Mouse (Mus musculus) spleen, adult 18-20 months (tissue): ENCODE data around the gene Fam160a1.

ENCODE experiments used
- DNase-seq, 2 experiments: peaks; one replicate each; pipeline ENCODE4 v3.0.0; 2022; ENCODE audit warnings: mixed read lengths in 2 of 2

The Fam160a1 gene

DNA sequence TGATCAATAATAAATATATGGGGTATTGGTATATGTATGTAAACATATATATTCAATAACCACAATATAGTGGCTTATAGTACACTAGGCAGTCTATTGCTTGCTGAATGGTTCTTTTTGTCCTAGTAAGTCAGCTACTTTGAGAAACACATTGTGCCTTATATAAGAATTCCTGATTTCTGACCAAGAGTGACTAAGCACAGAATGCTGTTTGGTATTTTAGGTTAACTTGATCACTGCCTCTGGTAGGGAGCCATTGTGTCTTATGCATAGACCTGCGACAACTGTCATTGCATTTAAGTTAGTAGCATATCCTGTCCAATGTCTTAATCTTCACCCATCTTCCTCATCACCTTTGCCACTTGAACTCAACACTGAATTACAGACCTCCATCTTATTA, 197.3 kb downstream of the Fam160a1 start:
- no peak for DNase-seq

DNA sequence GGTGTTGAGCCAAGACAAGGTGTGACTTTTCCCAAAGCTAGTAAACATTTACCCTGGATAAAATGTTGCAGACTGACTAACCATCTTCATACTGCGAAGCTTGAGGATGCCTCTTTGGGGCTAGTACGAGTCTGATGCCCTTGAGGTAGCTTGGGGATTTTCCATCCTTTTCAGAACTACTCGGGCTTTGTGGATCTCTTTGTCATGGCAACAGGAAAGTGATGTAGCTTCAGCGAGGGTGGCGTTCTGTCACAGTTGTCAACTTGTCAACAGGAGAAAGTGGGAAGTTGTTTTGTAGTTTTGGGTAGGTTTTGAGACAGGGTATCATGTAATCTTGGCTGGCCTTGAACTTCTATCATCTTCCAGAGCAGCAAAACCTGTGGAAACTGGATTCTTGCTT, 197.7 kb downstream of the Fam160a1 start:
- no peak for DNase-seq

DNA sequence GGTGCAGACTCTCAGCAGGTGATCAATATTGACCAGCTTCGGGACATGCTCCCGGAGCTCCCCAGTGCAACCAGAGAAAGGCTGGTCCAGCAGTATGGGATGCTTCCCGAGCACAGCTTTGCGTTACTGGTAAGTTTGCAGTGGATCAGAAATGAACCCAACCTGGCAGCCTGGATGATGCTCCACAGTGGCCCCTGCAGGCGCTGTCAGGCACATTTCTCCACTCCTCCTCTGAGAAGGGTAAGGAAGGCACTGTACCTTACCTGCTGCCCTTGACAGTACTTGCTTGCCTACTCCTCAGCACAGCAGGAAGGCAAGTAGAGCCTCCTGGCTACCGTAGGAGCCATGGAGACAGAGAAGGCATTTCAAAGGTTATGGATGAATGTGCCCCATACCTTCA, 198.2 kb downstream of the Fam160a1 start:
- DNase-seq: no peak

DNA sequence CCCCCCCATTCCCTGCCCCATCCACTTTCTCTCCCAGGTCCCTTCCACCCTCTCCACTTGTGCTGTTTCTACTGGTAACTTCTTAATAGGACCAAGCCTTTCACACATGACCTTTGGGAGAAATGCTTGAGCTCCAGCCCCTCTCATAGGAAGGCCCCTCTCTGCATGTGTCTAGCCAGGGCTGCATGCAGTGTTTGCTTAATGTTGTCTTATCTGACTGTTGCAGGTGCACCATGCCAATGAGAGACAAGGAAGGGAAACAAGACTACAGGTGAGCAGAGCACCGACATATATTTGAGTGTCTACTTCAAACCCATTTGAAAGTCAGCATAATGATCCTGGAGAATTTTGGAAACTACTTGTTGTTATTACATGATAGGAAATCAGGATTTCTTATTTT, 200.7 kb downstream of the Fam160a1 start:
- no peak for DNase-seq
